Comparison of ENCODE assay signal across 16 mouse cellular contexts in the genomic region with DNA sequence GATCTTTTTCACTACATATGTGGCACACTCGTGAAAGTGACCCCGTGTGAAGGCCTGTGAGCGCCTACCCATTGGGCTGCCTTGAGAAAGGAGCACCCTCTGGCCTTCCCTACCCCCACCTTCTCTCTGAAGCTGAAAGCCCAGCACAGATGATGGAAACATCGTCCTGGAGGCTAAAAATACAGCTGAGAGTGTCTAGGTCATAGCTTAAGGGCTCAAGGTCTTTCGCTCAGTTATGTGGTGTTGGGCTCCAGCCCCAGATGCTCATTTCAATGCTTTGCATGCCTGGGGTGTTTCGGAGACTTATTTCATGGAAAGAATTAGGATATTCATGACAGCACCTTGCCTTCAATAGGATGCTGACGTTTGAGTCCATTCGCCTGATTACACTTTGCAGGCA.
"Had no signal": no experiment of that assay in that cellular context is flagged by ENCODE, and none has a peak within 500 bp of the region (broad histone marks: within the 10 kb centered on the region; RNA-seq: fewer than 3 reads in every experiment).

No protein-coding gene starts in this region.

- DNase-seq: kidney, postnatal 25 days; layer of hippocampus, adult 9-11 months; layer of hippocampus, postnatal 36 days; lung, postnatal 14 days; retina, postnatal 1 day; right cerebral cortex, postnatal 4 days; thymus, postnatal 36 days had no signal

- H3K27me3 ChIP-seq: limb, embryonic 15.5 days; lung, embryonic 15.5 days; neural tube, embryonic 12.5 days; stomach, embryonic 15.5 days had no signal

- H3K27ac ChIP-seq: limb, embryonic 15.5 days; liver, embryonic 12.5 days; lung, embryonic 15.5 days; macrophage; midbrain, embryonic 15.5 days; neural tube, embryonic 12.5 days; stomach, embryonic 15.5 days had no signal

- H3K9ac ChIP-seq: limb, embryonic 15.5 days; liver, embryonic 12.5 days; lung, embryonic 15.5 days; midbrain, embryonic 15.5 days; neural tube, embryonic 12.5 days; stomach, embryonic 15.5 days had no signal

- H3K9me3 ChIP-seq: limb, embryonic 15.5 days; liver, embryonic 12.5 days; lung, embryonic 15.5 days; midbrain, embryonic 15.5 days; neural tube, embryonic 12.5 days; stomach, embryonic 15.5 days had no signal

- H3K4me2 ChIP-seq: limb, embryonic 15.5 days; liver, embryonic 12.5 days; lung, embryonic 15.5 days; midbrain, embryonic 11.5 days; midbrain, embryonic 15.5 days; neural tube, embryonic 12.5 days; stomach, embryonic 15.5 days had no signal

- H3K4me3 ChIP-seq: limb, embryonic 15.5 days; liver, embryonic 12.5 days; lung, embryonic 15.5 days; megakaryocyte, embryonic 14.5 days; midbrain, embryonic 15.5 days; neural tube, embryonic 12.5 days; stomach, embryonic 15.5 days had no signal

- H3K36me3 ChIP-seq: limb, embryonic 15.5 days; liver, embryonic 12.5 days; lung, embryonic 15.5 days; midbrain, embryonic 15.5 days; neural tube, embryonic 12.5 days; stomach, embryonic 15.5 days had no signal

- ATAC-seq: liver, embryonic 12.5 days; midbrain, embryonic 15.5 days had no signal
